Mouse (Mus musculus) hindbrain, embryonic 16.5 days (tissue): ENCODE measurements around the gene Tmem35b. TPM values are rescaled to one million over a fixed set of nuclear protein-coding genes. Genes with fewer than 3 reads are reported as not detected.
"Not testable (repeated sequence)": the region's sequence is repeated elsewhere in the genome, so short reads cannot be mapped to it uniquely, and the experiment has no call there.

Experiments
- ATAC-seq: fragments of 200-750 bp; cut with Nextera tagmentation; 2 replicates; pipeline ENCODE4 v1.8.0; 2017; ENCODE audit warnings: moderate TSS enrichment, moderate library complexity
- H3K27ac ChIP-seq: fragments of 300-500 bp; sonication (generic); 2 replicates; pipeline ENCODE4 v1.5.1; 2014; ENCODE audit warnings: low read depth, mild to moderate bottlenecking, control low read depth, low read length, moderate library complexity
- H3K27me3 ChIP-seq: fragments of 300-500 bp; sonication (generic); replicated peaks from 2 replicates; pipeline ENCODE4 v1.6.1; 2014; ENCODE audit warnings: low read length; ENCODE audit not compliant: control insufficient read depth, insufficient read depth
- H3K36me3 ChIP-seq: fragments of 300-500 bp; sonication (generic); 2 replicates; pipeline ENCODE4 v1.6.1; 2014; ENCODE audit warnings: mild to moderate bottlenecking, low read length, moderate library complexity, mixed read lengths; ENCODE audit not compliant: control insufficient read depth, insufficient read depth
- H3K4me1 ChIP-seq: fragments of 300-500 bp; sonication (generic); 2 replicates; pipeline ENCODE4 v1.6.1; 2014; ENCODE audit warnings: low read depth, low read length; ENCODE audit not compliant: control insufficient read depth, insufficient read depth
- H3K4me2 ChIP-seq: fragments of 300-500 bp; sonication (generic); 2 replicates; pipeline ENCODE4 v1.6.1; 2014; ENCODE audit warnings: mild to moderate bottlenecking, low read length, control low read depth, moderate library complexity
- H3K4me3 ChIP-seq: fragments of 300-500 bp; sonication (generic); 2 replicates; pipeline ENCODE4 v1.5.1; 2014; ENCODE audit warnings: mild to moderate bottlenecking, low read length, control low read depth, moderate library complexity
- H3K9ac ChIP-seq: fragments of 300-500 bp; sonication (generic); 2 replicates; pipeline ENCODE4 v1.6.1; 2014; ENCODE audit warnings: low read depth, mild to moderate bottlenecking, control low read depth, low read length, moderate library complexity
- H3K9me3 ChIP-seq: fragments of 300-500 bp; sonication (generic); 2 replicates; pipeline ENCODE4 v1.6.1; 2014; ENCODE audit warnings: mild to moderate bottlenecking, low read length, moderate library complexity; ENCODE audit not compliant: control insufficient read depth
- WGBS: fragments of 180-500 bp; shearing (Covaris S2); extraction: QIAGEN DNeasy Blood & Tissue Kit; methylation state at CpG from one replicate; pipeline ENCODE4 v1.1.7; 2014; 5-methylcytosine and 5-hydroxymethylcytosine counted together
- polyA plus RNA-seq: library from polyadenylated mRNA; unstranded; fragments of >200 nt; fragmentation: Nextera tagmentation; extraction: Ambion mirVana; gene quantifications from 2 replicates; pipeline ENCODE4 v1.2.1, GENCODE M21; 2015

Gene Tmem35b
- polyA plus RNA-seq: 16.9 and 17.5 TPM in 2 replicates

DNA sequence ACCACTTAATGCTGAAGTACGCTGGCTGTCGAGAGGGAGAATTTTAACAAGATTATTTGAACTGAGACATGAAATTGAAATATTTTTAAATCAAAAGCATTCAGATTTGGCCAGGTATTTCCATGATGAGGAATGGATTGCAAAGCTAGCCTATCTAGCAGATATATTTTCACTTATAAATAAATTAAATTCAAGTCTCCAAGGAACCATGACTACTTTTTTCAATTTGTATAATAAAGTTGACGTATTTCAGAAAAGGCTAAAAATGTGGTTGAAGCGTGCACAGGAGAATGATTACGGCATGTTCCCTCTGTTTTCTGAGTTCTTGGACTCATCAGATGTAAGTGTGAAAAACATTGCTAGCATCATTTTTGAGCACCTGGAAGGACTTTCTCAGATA, at the start of gene Tmem35b:
Gene Tmem35b, plus strand, starts transcription at position 301 of the 400 bp plus-strand sequence.
- Histone ChIP-seq H3K9ac (no peak within 1 kb of the TSS), H3K36me3 (peaks cover 5% of the 10 kb centered on the region), H3K27ac (no peak within 1 kb of the TSS), H3K4me2 (no peak within 1 kb of the TSS), H3K9me3 (no peaks in the 10 kb centered on the region), H3K27me3 (no peaks in the 10 kb centered on the region), H3K4me3 (no peak within 1 kb of the TSS), H3K4me1 (peaks cover 5% of the 10 kb centered on the region)
- no peak for ATAC-seq
- 98% methylated on average over 5 of the region's 5 CpGs for WGBS

GRCm38 (mm10) chr4:127074915-127075314, 48.6 kb upstream of the Tmem35b start:
- H3K4me2 ChIP-seq: no peak overlapping the region
- H3K36me3 ChIP-seq: no peaks in the 10 kb centered on the region
- H3K27me3 ChIP-seq: no peaks in the 10 kb centered on the region
- no peaks in the 10 kb centered on the region for H3K9me3 ChIP-seq
- WGBS: 57% methylated on average over 1 of the region's 1 CpGs
- H3K4me3 ChIP-seq: no peak overlapping the region
- H3K4me1 ChIP-seq: peaks cover 15% of the 10 kb centered on the region
- no peak overlapping the region for H3K9ac ChIP-seq
- ATAC-seq: no peak
- no peak overlapping the region for H3K27ac ChIP-seq

DNA sequence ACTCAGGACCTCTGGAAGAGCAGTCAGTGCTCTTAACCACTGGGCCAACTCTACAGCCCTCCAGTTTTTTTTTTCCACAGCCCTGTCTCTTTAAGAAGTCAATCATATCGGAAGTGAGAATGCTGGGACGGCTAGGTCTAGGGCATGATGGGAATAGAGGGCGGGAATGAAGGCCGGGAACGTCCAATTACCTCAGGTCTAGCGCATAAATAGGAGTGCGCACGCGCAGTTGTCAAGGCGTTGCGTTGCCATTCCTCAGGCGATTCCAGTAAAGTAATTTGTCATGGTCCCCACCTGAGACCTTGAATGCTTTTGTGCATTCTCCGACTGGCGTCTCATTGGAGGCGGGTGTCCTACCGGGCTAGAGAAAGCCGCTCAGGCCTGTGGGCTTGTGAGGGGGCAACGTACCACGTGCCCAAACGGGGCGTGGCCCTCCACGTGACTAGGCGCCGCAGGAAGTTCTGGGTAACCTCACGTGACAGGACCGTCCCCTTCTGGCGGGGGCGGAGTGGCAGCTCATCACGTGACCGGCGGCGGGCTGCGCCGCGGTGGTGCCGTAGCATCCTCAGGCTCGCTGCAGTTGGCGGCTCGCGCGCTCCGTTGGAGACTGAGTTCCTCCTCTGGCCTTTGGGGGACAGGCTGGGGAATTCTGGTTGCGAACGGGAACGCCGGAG, 46.5 kb upstream of the Tmem35b start, which contains the start of gene Zmym6:
Gene Zmym6, plus strand, starts transcription at position 509 of the 674 bp plus-strand sequence.
- H3K27me3 ChIP-seq: no peaks in the 10 kb centered on the region
- H3K27ac ChIP-seq: peak within 1 kb of the TSS; percentile 89
- no peaks in the 10 kb centered on the region for H3K9me3 ChIP-seq
- H3K4me3 ChIP-seq: peak within 1 kb of the TSS; percentile 64
- H3K9ac ChIP-seq: peak within 1 kb of the TSS; percentile 68
- H3K36me3 ChIP-seq: no peaks in the 10 kb centered on the region
- under 1% methylated on average over 46 of the region's 46 CpGs for WGBS
- peak; percentile 98 for ATAC-seq
- peak within 1 kb of the TSS; percentile 68 for H3K4me2 ChIP-seq
- H3K4me1 ChIP-seq: peaks cover 15% of the 10 kb centered on the region

DNA sequence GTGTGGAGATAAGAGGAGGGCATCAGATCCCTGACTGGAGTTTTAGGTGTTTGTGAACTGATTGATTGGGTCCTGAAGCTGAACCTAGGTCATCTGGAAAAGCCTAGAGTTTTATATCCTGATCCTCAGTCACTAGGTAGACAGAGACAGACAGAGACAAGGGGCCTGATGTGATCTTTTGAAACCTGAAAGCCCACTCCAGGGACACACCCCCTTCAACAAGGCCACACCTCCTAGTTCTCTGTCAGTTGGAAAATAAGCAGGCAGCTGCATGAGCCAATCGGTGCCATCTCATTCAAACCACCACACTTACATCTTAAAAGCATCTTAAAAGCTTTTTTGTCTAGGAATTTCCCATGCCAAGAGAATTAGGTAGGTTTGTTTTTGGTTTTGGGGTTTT, 42.7 kb upstream of the Tmem35b start:
- H3K36me3 ChIP-seq: no peaks in the 10 kb centered on the region
- H3K9me3 ChIP-seq: no peaks in the 10 kb centered on the region
- H3K27me3 ChIP-seq: no peaks in the 10 kb centered on the region
- WGBS: 45% methylated on average over 1 of the region's 1 CpGs
- H3K4me2 ChIP-seq: no peak overlapping the region
- no peak overlapping the region for H3K27ac ChIP-seq
- peaks cover 15% of the 10 kb centered on the region for H3K4me1 ChIP-seq
- H3K4me3 ChIP-seq: no peak overlapping the region
- no peak for ATAC-seq
- no peak overlapping the region for H3K9ac ChIP-seq

DNA sequence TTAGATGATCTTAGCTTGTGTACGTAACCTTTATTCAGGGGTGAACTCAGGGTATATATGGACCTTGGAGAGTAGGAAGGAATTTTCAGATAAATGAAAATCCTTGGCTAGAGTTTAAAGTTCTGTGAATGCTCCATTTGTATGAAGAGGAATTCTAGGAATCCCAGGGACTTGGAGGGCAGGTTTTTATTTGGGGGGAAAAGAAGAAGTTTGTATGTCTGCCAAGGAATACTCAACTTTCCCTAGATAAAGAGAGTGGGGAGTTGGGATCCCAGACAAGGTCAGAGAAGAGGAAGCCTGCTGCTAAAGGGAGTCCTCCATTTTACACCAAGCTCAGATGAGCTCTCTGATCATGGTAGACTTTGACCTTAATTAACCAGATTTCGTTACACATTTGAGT, 40.4 kb upstream of the Tmem35b start:
- no peak for ATAC-seq
- 97% methylated on average over 2 of the region's 2 CpGs for whole genome bisulfite sequencing
- no peaks in the 10 kb centered on the region for H3K36me3 ChIP-seq
- H3K9me3 ChIP-seq: no peaks in the 10 kb centered on the region
- H3K4me3 ChIP-seq: no peak overlapping the region
- H3K4me2 ChIP-seq: no peak overlapping the region
- H3K27me3 ChIP-seq: no peaks in the 10 kb centered on the region
- no peak overlapping the region for H3K9ac ChIP-seq
- no peak overlapping the region for H3K27ac ChIP-seq
- peaks cover 10% of the 10 kb centered on the region for H3K4me1 ChIP-seq

GRCm38 (mm10) chr4:127085761-127086160, 37.7 kb upstream of the Tmem35b start:
- Histone ChIP-seq H3K36me3 (peaks cover 6% of the 10 kb centered on the region; the same call in 1 of the 2 replicates), H3K27ac (no peak overlapping the region), H3K4me3 (no peak overlapping the region), H3K9ac (no peak overlapping the region), H3K27me3 (no peaks in the 10 kb centered on the region), H3K9me3 (no peaks in the 10 kb centered on the region), H3K4me2 (no peak overlapping the region), H3K4me1 (no peaks in the 10 kb centered on the region)
- 85% methylated on average over 1 of the region's 1 CpGs for WGBS
- ATAC-seq: no peak

DNA sequence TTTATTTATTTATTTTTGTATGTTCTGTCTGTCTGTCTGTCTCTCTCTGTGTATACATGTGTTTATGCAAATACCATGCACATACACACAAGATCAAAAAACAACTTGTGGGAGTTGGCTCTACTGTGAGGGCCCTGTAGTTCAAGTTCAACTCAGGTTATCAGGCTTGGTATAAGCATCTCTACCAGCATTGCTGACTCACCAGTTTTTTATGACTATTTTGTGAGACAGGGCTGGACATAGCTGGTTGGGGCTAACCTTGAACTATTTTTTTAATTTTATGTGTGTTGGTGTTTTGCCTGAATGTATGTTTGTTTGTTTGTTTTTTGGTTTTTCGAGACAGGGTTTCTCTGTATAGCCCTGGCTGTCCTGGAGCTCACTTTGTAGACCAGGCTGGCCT, 32.3 kb upstream of the Tmem35b start:
- ATAC-seq: no peak
- no peaks in the 10 kb centered on the region for H3K9me3 ChIP-seq
- 93% methylated on average over 1 of the region's 1 CpGs for WGBS

GRCm38 (mm10) chr4:127095090-127095489, 28.4 kb upstream of the Tmem35b start:
- no peak overlapping the region for H3K27ac ChIP-seq
- H3K4me3 ChIP-seq: no peak overlapping the region
- H3K9ac ChIP-seq: no peak overlapping the region
- peaks cover 6% of the 10 kb centered on the region; the same call in 1 of the 2 replicates for H3K36me3 ChIP-seq
- no peak for ATAC-seq
- no peaks in the 10 kb centered on the region for H3K9me3 ChIP-seq
- H3K4me1 ChIP-seq: no peaks in the 10 kb centered on the region
- no peaks in the 10 kb centered on the region for H3K27me3 ChIP-seq
- no peak overlapping the region for H3K4me2 ChIP-seq
- WGBS: 91% methylated on average over 4 of the region's 4 CpGs

More for the DNA sequence above, 32.3 kb upstream of the Tmem35b start:
- H3K27ac ChIP-seq: no peak overlapping the region
- H3K27me3 ChIP-seq: no peaks in the 10 kb centered on the region
- peaks cover 10% of the 10 kb centered on the region; the same call in 1 of the 2 replicates for H3K36me3 ChIP-seq
- no peak overlapping the region for H3K9ac ChIP-seq
- H3K4me1 ChIP-seq: no peaks in the 10 kb centered on the region
- no peak overlapping the region for H3K4me2 ChIP-seq
- no peak overlapping the region for H3K4me3 ChIP-seq

DNA sequence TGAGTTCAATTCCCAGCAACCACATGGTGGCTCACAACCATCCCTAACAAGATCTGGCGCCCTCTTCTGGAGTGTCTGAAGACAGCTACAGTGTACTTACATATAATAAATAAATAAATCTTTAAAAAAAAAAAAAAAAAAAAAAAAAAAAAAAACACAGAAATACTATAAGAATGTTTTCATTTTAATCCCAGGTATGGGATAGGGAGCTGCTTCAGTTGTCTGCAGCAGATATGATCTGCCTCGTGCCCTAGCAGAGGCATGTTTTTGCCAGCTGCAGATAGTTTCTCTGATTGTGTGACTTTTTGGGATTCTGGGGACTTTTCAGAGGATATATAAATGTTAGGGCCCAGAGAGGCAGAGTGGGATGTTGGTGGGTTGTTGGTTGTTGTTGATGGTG, 23.9 kb upstream of the Tmem35b start:
- not testable (repeated sequence) for H3K27me3 ChIP-seq, ATAC-seq, H3K9ac ChIP-seq, H3K4me2 ChIP-seq, H3K9me3 ChIP-seq, H3K27ac ChIP-seq, H3K4me1 ChIP-seq, H3K4me3 ChIP-seq, H3K36me3 ChIP-seq
- 97% methylated on average over 1 of the region's 2 CpGs for WGBS
